Mouse (Mus musculus) liver, postnatal 0 days (tissue): ENCODE results near the gene Crybg3.

Source experiments
- CTCF ChIP-seq: sonication (generic); IDR thresholded peaks from 2 replicates; pipeline ENCODE4 v1.5.1; 2016; ENCODE audit warnings: antibody characterized with exemption, low read depth
- EP300 ChIP-seq: IDR thresholded peaks from 2 replicates; pipeline ENCODE4 v1.6.1; 2016; ENCODE audit warnings: antibody characterized with exemption, low read depth, mild to moderate bottlenecking

GRCm38 (mm10) chr16:59564025-59564424 is 36.8 kb downstream of the Crybg3 start:
- TF ChIP-seq EP300 (no peak), CTCF (no peak)
